Mouse (Mus musculus) hindbrain, embryonic 10.5 days (tissue): Measurements from ENCODE around the gene Ptprg. TPM values are rescaled to one million over a fixed set of nuclear protein-coding genes. Genes with fewer than 3 reads are reported as not detected.

Experiments
- DNase-seq: peaks from one replicate; pipeline ENCODE4 v3.0.0-alpha.2; 2017; ENCODE audit warnings: low spot score
- H3K27ac ChIP-seq: fragments of 300-500 bp; sonication (generic); 2 replicates; pipeline ENCODE4 v1.5.1; 2016; ENCODE audit warnings: mild to moderate bottlenecking, moderate library complexity
- H3K27me3 ChIP-seq: fragments of 300-500 bp; sonication (generic); 2 replicates; pipeline ENCODE4 v1.6.1; 2016; ENCODE audit warnings: mild to moderate bottlenecking; ENCODE audit not compliant: poor library complexity, insufficient read depth, severe bottlenecking
- H3K36me3 ChIP-seq: fragments of 300-500 bp; sonication (generic); 2 replicates; pipeline ENCODE4 v1.6.1; 2016; ENCODE audit warnings: mild to moderate bottlenecking, moderate library complexity
- H3K4me1 ChIP-seq: fragments of 300-500 bp; sonication (generic); replicated peaks from 2 replicates; pipeline ENCODE4 v1.6.1; 2016; ENCODE audit warnings: mild to moderate bottlenecking
- H3K4me3 ChIP-seq: fragments of 300-500 bp; sonication (generic); 2 replicates; pipeline ENCODE4 v1.5.1; 2016; ENCODE audit warnings: mild to moderate bottlenecking, moderate library complexity
- H3K9me3 ChIP-seq: fragments of 300-500 bp; sonication (generic); 2 replicates; pipeline ENCODE4 v1.6.1; 2016; ENCODE audit warnings: mild to moderate bottlenecking, moderate library complexity
- WGBS: fragments of 180-500 bp; shearing (Covaris S2); methylation state at CpG from one replicate; pipeline ENCODE4 v1.1.7; 2016; 5-methylcytosine and 5-hydroxymethylcytosine counted together
- polyA plus RNA-seq: library from polyadenylated mRNA; unstranded; fragments of >200 nt; fragmentation: Nextera tagmentation; extraction: Ambion mirVana; gene quantifications from 2 replicates; pipeline ENCODE4 v1.2.1, GENCODE M21; 2016

The Ptprg gene
- polyA plus RNA-seq, 1 experiment from 2014 or later: 48.9 TPM

- no peak for DNase-seq
- Histone ChIP-seq H3K36me3 (no peaks in the 10 kb centered on the region), H3K27ac (no peak overlapping the region), H3K4me1 (no peaks in the 10 kb centered on the region), H3K27me3 (no peaks in the 10 kb centered on the region), H3K9me3 (no peaks in the 10 kb centered on the region), H3K4me3 (no peak overlapping the region)
- WGBS: 91% methylated on average over 4 of the region's 4 CpGs
Measured at GRCm38 (mm10) chr14:11631505-11631904, 78.2 kb downstream of the Ptprg start.

GRCm38 (mm10) chr14:11637673-11638072 lies 84.3 kb downstream of the Ptprg start:
- WGBS: 90% methylated on average over 7 of the region's 7 CpGs
- Histone ChIP-seq H3K4me3 (no peak overlapping the region), H3K4me1 (peaks cover 4% of the 10 kb centered on the region), H3K27ac (no peak overlapping the region), H3K36me3 (no peaks in the 10 kb centered on the region), H3K27me3 (no peaks in the 10 kb centered on the region), H3K9me3 (no peaks in the 10 kb centered on the region)
- no peak for DNase-seq

GRCm38 (mm10) chr14:11639366-11639765 lies 86.0 kb downstream of the Ptprg start:
- Histone ChIP-seq H3K4me1 (peaks cover 4% of the 10 kb centered on the region), H3K27me3 (no peaks in the 10 kb centered on the region), H3K9me3 (no peaks in the 10 kb centered on the region), H3K4me3 (no peak overlapping the region), H3K27ac (no peak overlapping the region), H3K36me3 (no peaks in the 10 kb centered on the region)
- DNase-seq: no peak
- WGBS: 90% methylated on average over 5 of the region's 5 CpGs

- H3K36me3 ChIP-seq: no peaks in the 10 kb centered on the region
- H3K27ac ChIP-seq: no peak overlapping the region
- no peak for DNase-seq
- no peak overlapping the region for H3K4me3 ChIP-seq
- no peaks in the 10 kb centered on the region for H3K9me3 ChIP-seq
- peaks cover 4% of the 10 kb centered on the region for H3K4me1 ChIP-seq
- no peaks in the 10 kb centered on the region for H3K27me3 ChIP-seq
Measured at GRCm38 (mm10) chr14:11640372-11640771, 87.0 kb downstream of the Ptprg start.

- Histone ChIP-seq H3K27me3 (no peaks in the 10 kb centered on the region), H3K4me1 (peaks cover 4% of the 10 kb centered on the region), H3K4me3 (no peak overlapping the region), H3K27ac (no peak overlapping the region), H3K9me3 (no peaks in the 10 kb centered on the region), H3K36me3 (no peaks in the 10 kb centered on the region)
- WGBS: 90% methylated on average over 3 of the region's 3 CpGs
- no peak for DNase-seq
Measured at GRCm38 (mm10) chr14:11640996-11641395, 87.7 kb downstream of the Ptprg start.

- H3K4me1 ChIP-seq: peaks cover 4% of the 10 kb centered on the region
- 94% methylated on average over 1 of the region's 1 CpGs for WGBS
- no peak overlapping the region for H3K27ac ChIP-seq
- DNase-seq: no peak
- H3K4me3 ChIP-seq: no peak overlapping the region
- no peaks in the 10 kb centered on the region for H3K27me3 ChIP-seq
- no peaks in the 10 kb centered on the region for H3K9me3 ChIP-seq
- H3K36me3 ChIP-seq: no peaks in the 10 kb centered on the region
Measured at GRCm38 (mm10) chr14:11642977-11643376, 89.6 kb downstream of the Ptprg start.

GRCm38 (mm10) chr14:11657374-11657773 lies 104.0 kb downstream of the Ptprg start:
- Histone ChIP-seq H3K4me3 (no peak overlapping the region), H3K27ac (no peak overlapping the region), H3K36me3 (no peaks in the 10 kb centered on the region), H3K9me3 (peaks cover 3% of the 10 kb centered on the region; the same call in 1 of the 2 replicates), H3K4me1 (no peaks in the 10 kb centered on the region), H3K27me3 (no peaks in the 10 kb centered on the region)
- 90% methylated on average over 6 of the region's 6 CpGs for WGBS
- DNase-seq: no peak

GRCm38 (mm10) chr14:11663661-11664215 lies 110.4 kb downstream of the Ptprg start:
- H3K4me3 ChIP-seq: no peak overlapping the region

GRCm38 (mm10) chr14:11664302-11664701 lies 111.0 kb downstream of the Ptprg start:
- Histone ChIP-seq H3K9me3 (no peaks in the 10 kb centered on the region), H3K27ac (no peak overlapping the region), H3K4me1 (peaks cover 34% of the 10 kb centered on the region), H3K36me3 (no peaks in the 10 kb centered on the region), H3K27me3 (peaks cover 9% of the 10 kb centered on the region; the same call in 1 of the 2 replicates), H3K4me3 (no peak overlapping the region)
- DNase-seq: no peak
- 27% methylated on average over 9 of the region's 9 CpGs for WGBS

More at GRCm38 (mm10) chr14:11663661-11664215, 110.4 kb downstream of the Ptprg start:
- Histone ChIP-seq H3K9me3 (peaks cover 2% of the 10 kb centered on the region; the same call in 1 of the 2 replicates), H3K27me3 (peaks cover 9% of the 10 kb centered on the region; the same call in 1 of the 2 replicates), H3K27ac (no peak overlapping the region), H3K4me1 (peaks cover 34% of the 10 kb centered on the region), H3K36me3 (no peaks in the 10 kb centered on the region)
- DNase-seq: no peak
- WGBS: 10% methylated on average over 11 of the region's 11 CpGs

- Histone ChIP-seq H3K27me3 (peaks cover 14% of the 10 kb centered on the region; the same call in 1 of the 2 replicates), H3K36me3 (no peaks in the 10 kb centered on the region), H3K27ac (no peak overlapping the region), H3K4me1 (peaks cover 34% of the 10 kb centered on the region), H3K9me3 (no peaks in the 10 kb centered on the region), H3K4me3 (no peak overlapping the region)
- no peak for DNase-seq
- 72% methylated on average over 7 of the region's 7 CpGs for WGBS
Measured at GRCm38 (mm10) chr14:11665046-11665445, 111.7 kb downstream of the Ptprg start.

- Histone ChIP-seq H3K27ac (no peak overlapping the region), H3K4me1 (peaks cover 45% of the 10 kb centered on the region), H3K36me3 (no peaks in the 10 kb centered on the region), H3K9me3 (no peaks in the 10 kb centered on the region), H3K4me3 (no peak overlapping the region), H3K27me3 (peaks cover 14% of the 10 kb centered on the region; the same call in 1 of the 2 replicates)
- 15% methylated on average over 3 of the region's 3 CpGs for WGBS
- no peak for DNase-seq
Measured at GRCm38 (mm10) chr14:11667762-11668161, 114.4 kb downstream of the Ptprg start.

GRCm38 (mm10) chr14:11670847-11671246 lies 117.5 kb downstream of the Ptprg start:
- WGBS: 4% methylated on average over 6 of the region's 6 CpGs
- no peak overlapping the region for H3K27ac ChIP-seq
- no peaks in the 10 kb centered on the region for H3K9me3 ChIP-seq
- no peak overlapping the region for H3K4me3 ChIP-seq
- H3K27me3 ChIP-seq: peaks cover 8% of the 10 kb centered on the region; the same call in 1 of the 2 replicates
- no peaks in the 10 kb centered on the region for H3K36me3 ChIP-seq
- H3K4me1 ChIP-seq: peaks cover 38% of the 10 kb centered on the region
- DNase-seq: no peak

GRCm38 (mm10) chr14:11672981-11673547 lies 119.7 kb downstream of the Ptprg start:
- H3K27me3 ChIP-seq: peaks cover 4% of the 10 kb centered on the region; the same call in 1 of the 2 replicates
- H3K4me3 ChIP-seq: no peak overlapping the region
- no peak overlapping the region for H3K27ac ChIP-seq
- peaks cover 24% of the 10 kb centered on the region for H3K4me1 ChIP-seq
- WGBS: 85% methylated on average over 3 of the region's 3 CpGs
- H3K9me3 ChIP-seq: no peaks in the 10 kb centered on the region
- DNase-seq: no peak
- H3K36me3 ChIP-seq: no peaks in the 10 kb centered on the region
